Mouse (Mus musculus): ENCODE results near the gene 4833439L19Rik. TPM values are rescaled to one million over a fixed set of nuclear protein-coding genes. Genes with fewer than 3 reads are reported as not detected.

4833439L19Rik gene
- polyA plus RNA-seq (2017; shearing (Covaris generic)): 71.0 TPM

DNA sequence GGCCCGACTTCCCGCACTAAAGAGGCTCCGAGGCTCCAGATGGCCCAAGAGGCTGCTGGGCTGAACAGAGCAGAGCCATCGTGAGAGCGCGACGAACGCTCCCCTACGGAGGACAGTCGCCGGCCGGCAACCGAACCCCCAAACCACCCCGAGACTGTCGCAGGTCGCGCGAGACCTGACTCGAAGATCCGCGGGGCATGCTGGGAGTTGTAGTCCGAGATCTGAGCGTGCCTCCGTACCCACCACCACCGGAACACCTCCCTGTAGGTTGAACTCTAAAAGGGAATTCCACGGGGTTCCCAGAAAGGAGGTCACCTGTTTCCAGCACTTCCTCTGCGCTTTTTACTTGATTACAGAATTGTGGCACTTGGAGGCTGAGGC, at the start of gene 4833439L19Rik:
Gene 4833439L19Rik (minus strand): TSS at position 235 of the 381 bp plus-strand sequence.

GRCm38 (mm10) chr13:54610972-54611754, 45.9 kb upstream of the 4833439L19Rik start, which contains the start of gene Cltb:
TSS of gene Cltb (minus strand) at chr13:54611344.

GRCm38 (mm10) chr13:54589996-54590951, 25.0 kb upstream of the 4833439L19Rik start, which contains the start of the genes Nop16 and Higd2a:
TSS of gene Nop16 (minus strand) at chr13:54590090.
TSS of gene Higd2a (plus strand) at chr13:54590207.

DNA sequence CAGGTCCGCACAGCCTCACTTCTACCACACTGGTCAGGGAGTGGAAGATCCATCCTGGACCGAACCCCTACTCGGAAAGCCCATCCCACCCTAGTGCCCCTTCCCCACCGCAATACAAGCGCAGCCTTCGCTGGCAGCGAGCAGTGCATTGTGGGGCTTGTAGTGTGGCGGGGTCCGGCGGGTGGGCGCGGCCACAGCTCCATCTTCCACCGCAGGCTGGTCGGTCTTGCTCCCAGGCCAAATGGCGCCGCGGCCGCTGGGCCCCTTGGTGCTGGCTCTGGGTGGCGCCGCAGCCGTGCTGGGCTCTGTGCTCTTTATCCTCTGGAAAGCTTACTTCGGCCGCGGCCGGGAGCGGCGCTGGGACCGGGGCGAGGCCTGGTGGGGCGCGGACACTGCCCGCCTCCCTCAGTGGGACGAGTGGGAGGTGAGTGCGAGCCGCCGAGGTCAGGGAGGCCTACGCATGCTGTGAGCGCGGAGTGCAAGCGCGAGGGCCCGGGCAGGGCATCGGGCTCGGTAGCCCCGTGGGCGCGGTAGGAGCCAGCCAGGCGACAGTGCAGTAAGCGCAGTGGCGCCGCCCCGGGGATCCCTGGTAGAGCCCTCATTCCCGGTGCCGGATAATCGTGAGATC, 9.7 kb upstream of the 4833439L19Rik start, which contains the start of gene Arl10:
Gene Arl10 (plus strand): TSS at position 162 of the 628 bp plus-strand sequence.

DNA sequence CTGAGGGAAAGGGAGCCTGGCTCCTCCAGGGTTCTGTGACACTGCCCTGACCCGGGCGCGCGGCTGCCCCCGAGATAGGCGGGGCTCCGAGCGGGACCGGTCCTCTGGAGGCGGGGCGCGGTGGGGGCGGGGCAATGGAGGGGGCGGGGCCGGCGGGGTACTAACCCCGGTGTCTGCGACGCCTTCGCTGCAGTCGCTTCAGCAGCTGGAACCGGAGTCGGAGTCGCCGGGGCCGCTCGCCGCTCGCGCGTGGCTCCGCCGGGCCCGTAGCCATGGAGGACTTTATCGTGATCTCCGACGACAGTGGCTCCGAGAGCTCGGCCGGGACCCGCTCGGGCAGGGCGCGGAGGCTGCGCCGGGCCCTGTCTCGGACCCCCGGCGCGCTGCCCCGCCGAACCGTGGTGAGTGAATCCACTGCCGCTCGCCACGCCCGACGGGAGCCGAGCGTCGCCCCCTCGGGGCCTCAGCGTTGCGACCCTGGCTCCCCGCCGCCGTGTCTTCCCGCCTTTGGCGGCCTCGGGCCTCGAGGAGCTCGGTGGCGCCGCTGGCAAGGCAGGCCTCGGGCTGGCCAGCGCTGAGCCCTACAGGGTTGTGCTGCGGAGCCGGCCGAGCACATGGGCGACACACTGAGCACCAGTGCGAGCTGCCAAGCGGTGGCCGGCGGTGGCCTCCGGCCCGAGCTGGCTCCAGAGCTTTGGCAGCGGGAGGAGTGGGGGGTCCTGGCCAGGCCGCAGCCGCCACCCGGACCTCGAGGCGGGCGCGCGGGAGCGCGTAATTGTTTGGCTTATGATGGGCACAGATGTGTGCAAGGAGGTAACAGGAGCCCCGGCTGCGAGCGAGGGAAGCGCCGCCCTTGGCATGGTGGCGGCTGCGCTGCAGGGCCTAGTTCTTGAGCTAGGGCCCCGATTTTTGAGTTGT, 61.4 kb downstream of the 4833439L19Rik start, which contains the start of gene Simc1:
Gene Simc1 (plus strand): TSS at position 176 of the 918 bp plus-strand sequence.

Other genes starting within 250 kb of the 4833439L19Rik start
- not detected for gene Cplx2, start 194.1 kb downstream of the 4833439L19Rik start, polyA plus RNA-seq (2017; shearing (Covaris generic))
- gene Thoc3, start 96.6 kb downstream of the 4833439L19Rik start, polyA plus RNA-seq (2017; shearing (Covaris generic)): 52.6 TPM
- 21.3 TPM for gene Simc1, start 61.7 kb downstream of the 4833439L19Rik start, polyA plus RNA-seq (2017; shearing (Covaris generic))
- gene Arl10, start 9.6 kb upstream of the 4833439L19Rik start, polyA plus RNA-seq (2017; shearing (Covaris generic)): 10.0 TPM
- gene Nop16, start 24.7 kb upstream of the 4833439L19Rik start, polyA plus RNA-seq (2017; shearing (Covaris generic)): 56.9 TPM
- gene Higd2a, start 24.8 kb upstream of the 4833439L19Rik start, polyA plus RNA-seq (2017; shearing (Covaris generic)): 164 TPM
- 44.0 TPM for gene Cltb, start 45.9 kb upstream of the 4833439L19Rik start, polyA plus RNA-seq (2017; shearing (Covaris generic))
- gene Faf2, start 56.3 kb upstream of the 4833439L19Rik start, polyA plus RNA-seq (2017; shearing (Covaris generic)): 86.5 TPM
- gene Rnf44, start 128.5 kb upstream of the 4833439L19Rik start, polyA plus RNA-seq (2017; shearing (Covaris generic)): 84.4 TPM
- not detected for gene Cdhr2, start 136.0 kb upstream of the 4833439L19Rik start, polyA plus RNA-seq (2017; shearing (Covaris generic))
- not detected for gene Gprin1, start 184.4 kb upstream of the 4833439L19Rik start, polyA plus RNA-seq (2017; shearing (Covaris generic))
- gene Sncb, start 201.2 kb upstream of the 4833439L19Rik start, polyA plus RNA-seq (2017; shearing (Covaris generic)): 0.35 TPM
- not detected for gene Eif4e1b, start 218.6 kb upstream of the 4833439L19Rik start, polyA plus RNA-seq (2017; shearing (Covaris generic))
- gene Tspan17, start 223.9 kb upstream of the 4833439L19Rik start, polyA plus RNA-seq (2017; shearing (Covaris generic)): 4.2 TPM

All from CD4-positive, CD25-positive, alpha-beta regulatory T cell (primary cell).